Mouse (Mus musculus) megakaryocyte, embryonic 14.5 days (primary cell): Measurements from ENCODE around the gene Nkap.

Experiments
- FLI1 ChIP-seq: IDR thresholded peaks from 2 replicates; pipeline ENCODE4 v1.6.1; 2012; ENCODE audit warnings: low read length, inconsistent platforms, mixed read lengths
- GATA1 ChIP-seq: IDR thresholded peaks from 3 replicates; pipeline ENCODE4 v1.6.1; 2012; ENCODE audit warnings: mixed read lengths, low read length, inconsistent platforms, borderline replicate concordance

DNA sequence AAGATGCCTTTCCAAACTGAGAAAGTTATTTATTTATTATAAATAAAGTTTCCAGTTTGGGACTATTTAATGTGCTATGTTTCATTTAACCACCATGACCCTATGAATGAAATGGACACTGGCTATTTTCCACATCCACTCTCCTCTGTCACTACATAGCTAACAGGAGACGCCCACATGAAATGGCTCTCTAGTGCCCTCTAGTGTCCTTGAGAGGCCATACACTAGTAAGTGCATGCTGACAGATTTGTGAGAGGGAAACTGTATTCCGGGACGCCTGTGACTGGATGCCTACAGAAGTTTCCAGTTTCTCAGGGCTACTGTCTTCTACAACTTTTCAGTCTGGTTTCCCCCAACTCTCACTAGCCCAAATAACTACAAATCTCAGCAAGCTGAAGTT lies 40.5 kb downstream of the Nkap start:
- TF ChIP-seq GATA1 (no peak), FLI1 (no peak)
